Comparison of ENCODE assay signal across 8 mouse cellular contexts in genomic region chr14:47366881-47367321, GRCm38 (mm10). TPM values are rescaled to one million over a fixed set of nuclear protein-coding genes. Genes with fewer than 3 reads are reported as not detected.
DNase-seq lines count a peak whose midpoint lies in the region; ATAC-seq lines count a peak whose summit lies in the region.

No protein-coding gene starts in this region.

- no peaks in the 10 kb centered on the region for H3K27me3 ChIP-seq in embryonic facial prominence, embryonic 15.5 days
- no peaks in the 10 kb centered on the region for H3K27me3 ChIP-seq in lung, embryonic 15.5 days

- peak overlapping the region; percentile 30; the same call in 1 of the 2 replicates for H3K4me2 ChIP-seq in embryonic facial prominence, embryonic 15.5 days (replicated peaks)
- peak overlapping the region; percentile 29 for H3K4me2 ChIP-seq in lung, embryonic 15.5 days

- ATAC-seq in cerebellum, adult (ENCODE audit: insufficient number of reproducible peaks, low FRiP score, low TSS enrichment), result no peak
- ATAC-seq in embryonic facial prominence, embryonic 15.5 days (ENCODE audit: insufficient number of reproducible peaks, low FRiP score, low TSS enrichment, low read depth), result peak; percentile 55
- peak; percentile 78 for ATAC-seq in lung, embryonic 15.5 days (ENCODE audit: borderline replicate concordance, extremely low read depth, low FRiP score, low TSS enrichment)

- DNase-seq in cerebellum, adult 11 months, result peak; percentile 22
- DNase-seq in CD4-positive helper T cell, adult 2 months (ENCODE audit: low read depth, low spot score), result peak; percentile 50
- peak; percentile 33 for DNase-seq in kidney, postnatal 14 days
- DNase-seq in right cerebral cortex, postnatal 4 days, result peak; percentile 68
- no peak for DNase-seq in gastrocnemius, adult 8-10 months (ENCODE audit: low spot score in 2 of 2)

- H3K27ac ChIP-seq in embryonic facial prominence, embryonic 15.5 days (replicated peaks), result peak overlapping the region; percentile 84
- peak overlapping the region; percentile 88 for H3K27ac ChIP-seq in lung, embryonic 15.5 days

- H3K9ac ChIP-seq in embryonic facial prominence, embryonic 15.5 days, result no peak overlapping the region
- H3K9ac ChIP-seq in lung, embryonic 15.5 days, result no peak overlapping the region

- no peaks in the 10 kb centered on the region for H3K9me3 ChIP-seq in embryonic facial prominence, embryonic 15.5 days (replicated peaks)
- no peaks in the 10 kb centered on the region for H3K9me3 ChIP-seq in lung, embryonic 15.5 days

- peaks cover 38% of the 10 kb centered on the region for H3K4me1 ChIP-seq in embryonic facial prominence, embryonic 15.5 days
- peaks cover 19% of the 10 kb centered on the region for H3K4me1 ChIP-seq in lung, embryonic 15.5 days

- H3K36me3 ChIP-seq in embryonic facial prominence, embryonic 15.5 days, result no peaks in the 10 kb centered on the region
- no peaks in the 10 kb centered on the region for H3K36me3 ChIP-seq in lung, embryonic 15.5 days

- no peak overlapping the region for H3K4me3 ChIP-seq in embryonic facial prominence, embryonic 15.5 days (replicated peaks)
- H3K4me3 ChIP-seq in lung, embryonic 15.5 days, result no peak overlapping the region

- 47% methylated on average over 7 of the region's 7 CpGs for WGBS in embryonic facial prominence, embryonic 15.5 days
- 29% methylated on average over 7 of the region's 7 CpGs for WGBS in lung, embryonic 15.5 days

RNA-seq across cellular contexts. Expression of gene Lgals3, which starts 0.7 kb away (rescaled TPM):
- polyA plus RNA-seq in embryonic facial prominence, embryonic 15.5 days (2015; fragmentation: Nextera tagmentation; extraction: Ambion mirVana), result 199 and 236 TPM in 2 replicates
- 26.8 and 36.0 TPM in 2 replicates for polyA plus RNA-seq in lung, embryonic 15.5 days (2015; fragmentation: Nextera tagmentation; extraction: Ambion mirVana)
- total RNA-seq in gastrocnemius, adult 8-10 months (2022), result 1 to 10 TPM; 2.1 to 8.5 (median 4.6) TPM

RNA-seq across cellular contexts. Expression of gene Dlgap5, which starts 51.3 kb away (rescaled TPM):
- 37.5 and 38.4 TPM in 2 replicates for polyA plus RNA-seq in embryonic facial prominence, embryonic 15.5 days (2015; fragmentation: Nextera tagmentation; extraction: Ambion mirVana)
- polyA plus RNA-seq in lung, embryonic 15.5 days (2015; fragmentation: Nextera tagmentation; extraction: Ambion mirVana), result 50.8 and 52.8 TPM in 2 replicates
- total RNA-seq in gastrocnemius, adult 8-10 months (2022), result not detected

Comparison
In these comparisons a context has a peak if more than half of its experiments do, and no peak if none do; other contexts are left out.
1. DNase-seq: peak in cerebellum, adult 11 months (single experiment), CD4-positive helper T cell, adult 2 months (single experiment), kidney, postnatal 14 days (single experiment) and right cerebral cortex, postnatal 4 days (single experiment); none in gastrocnemius, adult 8-10 months (0 of 2).